Mouse (Mus musculus) spleen, postnatal 14 days (tissue): ENCODE measurements around the gene Chst3.
"Not testable (repeated sequence)": the region's sequence is repeated elsewhere in the genome, so short reads cannot be mapped to it uniquely, and the experiment has no call there.

Source experiments
- DNase-seq, 2 experiments: peaks; one replicate each; pipeline ENCODE4 v3.0.0; 2021 to 2022; ENCODE audit warnings: low spot score in 2 of 2

Gene Chst3

GRCm38 (mm10) chr10:60218591-60219499 is at the start of gene Chst3:
TSS of gene Chst3 (minus strand) at chr10:60219260.
- peak; percentile 32 to 37 for DNase-seq

- DNase-seq, result no peak
These were observed 49.7 kb upstream of the Chst3 start for GRCm38 (mm10) chr10:60268738-60269137.

DNA sequence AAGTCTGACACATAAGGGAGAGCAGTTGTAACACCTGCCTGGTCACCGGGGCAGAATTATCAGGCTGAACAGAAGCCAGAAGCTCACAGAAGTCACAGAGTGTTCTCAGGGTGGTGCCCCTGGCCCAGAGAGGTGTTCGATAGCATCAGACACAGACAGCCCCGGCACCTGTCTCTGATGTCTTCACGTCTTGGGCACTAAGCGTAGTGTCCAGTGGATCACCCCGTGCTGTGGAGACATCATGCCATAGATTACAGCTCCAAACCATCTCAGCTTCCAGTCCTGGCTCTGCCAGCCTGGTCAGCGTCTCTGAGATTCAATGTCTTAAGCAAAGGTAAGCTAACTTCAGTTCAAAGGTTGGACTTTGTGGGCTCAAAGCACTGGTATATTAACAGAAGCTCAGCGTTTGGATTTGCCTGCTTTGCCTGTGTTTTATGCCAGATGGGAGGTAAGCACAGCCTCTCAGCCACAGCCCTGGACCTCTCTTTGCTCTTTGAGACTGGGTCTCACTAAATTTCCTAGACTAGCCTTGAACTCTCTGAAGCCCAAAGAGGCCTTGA is 47.9 kb upstream of the Chst3 start:
- DNase-seq, result no peak

DNA sequence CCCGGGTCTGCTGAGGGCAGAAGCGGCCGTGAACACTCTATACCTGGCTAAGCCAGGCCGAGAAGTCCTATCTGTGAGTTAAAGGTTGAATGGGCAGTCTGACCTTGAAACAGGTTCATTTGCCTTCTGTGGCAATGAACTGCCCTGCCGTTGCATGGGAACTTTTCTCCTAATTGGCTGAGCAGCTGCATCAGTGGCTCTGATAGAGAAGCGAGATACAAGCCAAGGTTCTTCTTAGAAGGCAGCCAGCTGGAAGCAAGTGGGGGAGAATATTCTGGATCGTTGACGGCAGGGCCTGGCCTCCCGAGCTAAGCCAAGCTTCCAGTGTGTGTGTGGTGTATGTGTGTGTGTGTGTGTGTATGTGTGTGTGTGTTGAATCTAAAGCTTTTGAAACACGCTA is 46.2 kb upstream of the Chst3 start:
- no peak for DNase-seq

DNA sequence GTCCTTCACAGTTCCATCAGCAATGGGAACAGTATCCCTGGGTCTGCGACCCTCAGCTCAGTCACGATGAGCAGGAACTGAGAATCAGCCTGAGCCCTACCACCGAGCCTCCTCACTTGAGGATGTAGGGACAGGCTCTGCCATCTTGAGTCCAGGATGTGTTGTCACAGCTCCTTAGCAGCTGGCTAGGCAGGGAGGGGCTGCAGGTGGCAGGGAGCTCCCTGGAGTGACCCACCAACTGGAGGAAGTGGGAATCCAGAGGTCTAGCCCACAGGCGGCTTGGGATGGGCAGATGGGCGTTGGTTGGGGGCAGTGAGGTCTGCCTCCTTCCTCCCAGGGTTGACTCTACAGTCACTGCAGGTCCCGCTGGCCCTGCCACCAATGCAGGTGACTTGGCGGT is 44.3 kb upstream of the Chst3 start:
- DNase-seq, result no peak

GRCm38 (mm10) chr10:60262386-60262785 is 43.3 kb upstream of the Chst3 start:
- peak; percentile 54 to 66 for DNase-seq

DNA sequence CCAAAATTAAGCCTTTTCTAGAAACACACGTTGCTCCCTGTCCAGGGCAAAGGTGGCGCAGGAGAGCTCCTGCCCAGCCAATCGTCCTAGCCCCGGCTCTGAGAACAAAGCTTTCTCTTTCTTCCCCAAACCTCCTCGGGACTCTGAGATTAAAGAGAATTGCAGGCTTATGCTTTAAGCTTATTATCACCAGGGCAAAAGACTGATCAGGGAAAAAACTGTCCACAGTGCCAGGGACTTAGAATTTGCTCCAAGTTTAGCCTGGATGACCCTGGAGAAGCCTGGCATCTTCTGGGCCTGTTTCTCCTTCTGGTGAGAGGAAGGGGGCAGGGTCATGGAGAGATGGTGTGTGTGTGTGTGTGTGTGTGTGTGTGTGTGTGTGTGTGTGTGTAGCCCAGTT is 42.5 kb upstream of the Chst3 start:
- DNase-seq, result no peak

GRCm38 (mm10) chr10:60260557-60261294 is 41.7 kb upstream of the Chst3 start:
- DNase-seq, result no peak

- DNase-seq, result no peak
These were observed 38.3 kb upstream of the Chst3 start for GRCm38 (mm10) chr10:60257261-60257825.

- DNase-seq, result no peak
These were observed 37.0 kb upstream of the Chst3 start for GRCm38 (mm10) chr10:60256088-60256487.

DNA sequence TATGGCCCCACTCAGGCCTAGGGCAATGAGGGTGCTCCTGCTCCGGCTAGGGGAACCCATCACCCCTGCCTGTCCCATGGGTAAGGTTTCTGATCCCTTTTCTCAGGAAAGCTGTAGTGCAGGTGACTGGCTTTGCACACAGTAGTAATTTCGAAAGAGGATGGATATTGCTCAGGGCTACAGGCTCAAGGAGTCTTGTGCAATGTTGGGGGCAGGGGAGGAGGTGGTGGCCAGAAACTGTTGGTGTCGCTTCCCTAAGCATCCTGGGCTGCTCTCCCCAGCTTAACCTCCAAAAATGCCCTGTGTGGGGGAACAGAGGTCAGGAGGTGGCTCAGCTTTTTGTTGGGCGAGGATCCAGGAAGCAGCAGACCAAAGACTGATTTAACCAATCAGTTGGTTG is 33.5 kb upstream of the Chst3 start:
- DNase-seq, result no peak

DNA sequence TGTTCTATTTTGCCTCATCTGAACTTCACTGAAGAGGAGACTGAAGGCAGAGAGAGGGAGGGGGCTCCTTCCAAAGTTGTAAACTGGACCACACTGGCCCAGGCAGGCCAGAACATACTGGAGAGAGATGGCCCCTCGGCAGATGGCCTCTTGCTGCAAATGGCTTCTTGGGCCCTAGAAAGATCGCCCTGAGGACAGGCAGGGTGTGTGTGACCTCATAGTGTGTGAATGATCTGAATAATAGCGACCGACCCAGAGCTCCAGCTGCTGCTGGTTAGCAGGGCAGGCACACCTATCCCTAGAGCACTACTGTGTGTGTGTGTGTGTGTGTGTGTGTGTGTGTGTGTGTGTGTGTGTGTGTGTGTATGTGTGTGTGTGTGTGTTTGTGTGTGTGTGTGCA is 33.1 kb upstream of the Chst3 start:
- no peak for DNase-seq

GRCm38 (mm10) chr10:60250426-60250965 is 31.4 kb upstream of the Chst3 start:
- no peak for DNase-seq

- not testable (repeated sequence) for DNase-seq
These were observed 29.3 kb upstream of the Chst3 start for GRCm38 (mm10) chr10:60248345-60248744.

DNA sequence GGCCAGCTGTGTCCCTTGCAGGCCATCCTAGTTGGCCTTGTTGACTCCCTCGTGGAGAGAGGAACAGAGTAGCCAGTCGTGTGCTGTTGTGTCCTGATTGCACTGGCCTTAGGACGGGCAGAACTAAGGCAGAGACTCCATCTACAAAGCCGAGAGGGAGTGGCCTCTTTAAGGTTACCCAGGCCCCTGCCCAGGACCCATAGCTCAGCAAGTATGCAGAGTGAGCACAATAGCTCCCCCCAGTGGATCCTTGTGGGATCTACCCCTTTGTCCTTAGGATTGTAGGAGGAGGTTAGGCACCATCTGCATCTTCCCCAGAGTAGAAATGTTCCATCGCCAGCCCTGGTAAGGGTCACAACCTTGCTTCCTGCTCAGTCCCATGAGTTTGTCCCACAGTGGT is 27.5 kb upstream of the Chst3 start:
- peak; percentile 39 to 64 for DNase-seq

DNA sequence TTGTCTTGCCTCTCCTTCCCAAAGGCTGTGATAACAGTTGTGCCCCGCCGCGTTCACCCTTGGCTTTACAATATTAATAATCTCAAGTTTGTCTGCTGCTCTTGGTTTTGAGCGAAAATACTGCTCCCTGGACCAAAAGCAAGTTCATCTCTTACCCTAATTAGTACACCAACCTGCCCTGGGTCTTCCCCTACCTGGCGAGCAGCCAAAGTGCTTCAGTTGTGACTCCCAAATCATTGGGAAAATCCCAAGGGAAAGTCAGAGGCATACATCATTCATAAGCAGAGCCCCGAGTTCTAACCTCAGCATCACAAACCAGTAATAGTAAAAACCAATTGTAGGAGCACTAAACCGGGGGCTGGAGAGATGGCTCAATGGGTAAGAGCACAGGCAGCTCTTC is 26.6 kb upstream of the Chst3 start:
- no peak for DNase-seq

GRCm38 (mm10) chr10:60245041-60245440 is 26.0 kb upstream of the Chst3 start:
- peak; percentile 76 to 89 for DNase-seq

DNA sequence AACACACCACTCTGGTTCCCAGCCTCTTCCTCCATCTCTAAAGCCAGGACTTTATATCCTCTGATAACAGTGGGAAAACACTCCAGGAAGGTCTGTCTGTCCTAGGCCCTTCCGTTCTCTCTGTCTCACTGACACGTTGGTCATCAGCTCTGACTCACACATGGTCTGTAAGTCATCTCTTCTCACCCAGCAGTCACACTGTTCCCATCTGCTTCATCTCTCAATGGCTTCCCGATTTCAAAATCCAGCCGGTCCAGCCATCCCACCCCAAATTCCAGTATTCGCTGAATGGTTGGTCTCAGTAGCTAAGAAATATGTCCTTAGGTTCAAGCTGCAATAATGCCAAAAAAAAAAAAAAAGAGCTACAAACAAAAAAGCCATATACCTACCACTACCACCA is 24.9 kb upstream of the Chst3 start:
- no peak for DNase-seq

GRCm38 (mm10) chr10:60240416-60240815 is 21.4 kb upstream of the Chst3 start:
- no peak for DNase-seq

- peak; percentile 39 to 64 for DNase-seq
These were observed 18.6 kb upstream of the Chst3 start for GRCm38 (mm10) chr10:60237475-60238154.

GRCm38 (mm10) chr10:60235876-60236275 is 16.8 kb upstream of the Chst3 start:
- not testable (repeated sequence) for DNase-seq
